Mouse (Mus musculus) myocyte (in vitro differentiated cells): Measurements from ENCODE around the gene Rps6kc1. TPM values are rescaled to one million over a fixed set of nuclear protein-coding genes. Genes with fewer than 3 reads are reported as not detected.

Experiments
- H3K27me3 ChIP-seq: one replicate; pipeline ENCODE4 v1.6.1; 2011; ENCODE audit not compliant: control insufficient read depth, insufficient read depth, insufficient read length
- H3K36me3 ChIP-seq: one replicate; pipeline ENCODE4 v1.6.1; 2011; ENCODE audit not compliant: control insufficient read depth, insufficient read depth
- H3K4me2 ChIP-seq: one replicate; pipeline ENCODE4 v1.6.1; 2011; ENCODE audit warnings: low read depth, control low read depth
- H3K4me3 ChIP-seq: one replicate; pipeline ENCODE4 v1.5.1; 2011; ENCODE audit warnings: mild to moderate bottlenecking, control low read depth, moderate library complexity
- H3K79me2 ChIP-seq: one replicate; pipeline ENCODE4 v1.6.1; 2011; ENCODE audit not compliant: control insufficient read depth, insufficient read depth
- H3ac ChIP-seq: one replicate; pipeline ENCODE4 v1.6.1; 2011; ENCODE audit not compliant: control insufficient read depth, insufficient read length
- CEBPB ChIP-seq: IDR thresholded peaks from 2 replicates; pipeline ENCODE4 v1.6.1; 2011; ENCODE audit warnings: mild to moderate bottlenecking, moderate library complexity; ENCODE audit not compliant: poor library complexity, insufficient read depth, severe bottlenecking
- E2F4 ChIP-seq: IDR thresholded peaks from one replicate; pipeline ENCODE4 v1.6.1; 2011; ENCODE audit warnings: mild to moderate bottlenecking, control low read depth, moderate library complexity; ENCODE audit not compliant: insufficient read depth
- MAX ChIP-seq: IDR thresholded peaks from one replicate; pipeline ENCODE4 v1.6.1; 2011; ENCODE audit warnings: low read depth, mild to moderate bottlenecking, control low read depth
- MYOD1 ChIP-seq, 3 experiments: IDR thresholded peaks; one replicate each; pipeline ENCODE4 v1.6.1; 2011; ENCODE audit warnings: control low read depth in 2 of 3, low read depth in 2 of 3, mild to moderate bottlenecking in 2 of 3, moderate library complexity in 1 of 3; ENCODE audit not compliant: insufficient read length in 2 of 3, control insufficient read depth in 1 of 3
- MYOG ChIP-seq, 3 experiments: IDR thresholded peaks; one replicate each; pipeline ENCODE4 v1.6.1; 2011; ENCODE audit warnings: control low read depth in 2 of 3, low read depth in 2 of 3, mild to moderate bottlenecking in 2 of 3; ENCODE audit not compliant: insufficient read length in 2 of 3, control insufficient read depth in 1 of 3, insufficient read depth in 1 of 3
- POLR2A ChIP-seq: IDR thresholded peaks from one replicate; pipeline ENCODE4 v1.6.1; 2011; ENCODE audit warnings: low read depth, mild to moderate bottlenecking, control low read depth, moderate library complexity; ENCODE audit not compliant: insufficient read length
- POLR2AphosphoS2 ChIP-seq: IDR thresholded peaks from one replicate; pipeline ENCODE4 v1.6.1; 2011; ENCODE audit warnings: low read depth, control low read depth; ENCODE audit not compliant: insufficient read length
- REST ChIP-seq: IDR thresholded peaks from one replicate; pipeline ENCODE4 v1.6.1; 2011; ENCODE audit warnings: mild to moderate bottlenecking, control low read depth, moderate library complexity; ENCODE audit not compliant: insufficient read depth, insufficient read length
- SRF ChIP-seq: IDR thresholded peaks from one replicate; pipeline ENCODE4 v1.6.1; 2011; ENCODE audit warnings: low read depth; ENCODE audit not compliant: control insufficient read depth, insufficient read length
- TCF12 ChIP-seq: IDR thresholded peaks from one replicate; pipeline ENCODE4 v1.6.1; 2011; ENCODE audit warnings: mild to moderate bottlenecking, control low read depth; ENCODE audit not compliant: poor library complexity, insufficient read depth, severe bottlenecking
- TCF3 ChIP-seq: IDR thresholded peaks from one replicate; pipeline ENCODE4 v1.6.1; 2011; ENCODE audit warnings: low read depth, control low read depth; ENCODE audit not compliant: insufficient read length
- USF1 ChIP-seq: IDR thresholded peaks from one replicate; pipeline ENCODE4 v1.6.1; 2011; ENCODE audit warnings: low read depth, mild to moderate bottlenecking, control low read depth, moderate library complexity
- polyA plus RNA-seq: library from polyadenylated mRNA; unstranded; fragments of >200 nt; fragmentation: generic; extraction: Trizol; gene quantifications from one replicate; pipeline ENCODE4 v1.2.1, GENCODE M21; 2012; ENCODE audit warnings: missing spikeins

Rps6kc1 gene
- polyA plus RNA-seq, 1 experiment = 18.9 TPM

GRCm38 (mm10) chr1:190768307-190768706 lies 143.3 kb downstream of the Rps6kc1 start:
- no peak overlapping the region for H3ac ChIP-seq
- no peaks in the 10 kb centered on the region for H3K36me3 ChIP-seq
- no peak overlapping the region for H3K4me2 ChIP-seq
- H3K27me3 ChIP-seq = no peaks in the 10 kb centered on the region
- H3K79me2 ChIP-seq = no peaks in the 10 kb centered on the region
- H3K4me3 ChIP-seq = no peak overlapping the region
- TF ChIP-seq MYOD1 (IDR thresholded peaks at IDR 0.05; ENCODE audit: control insufficient read depth in 1 of 3, insufficient read length in 2 of 3, low read depth in 2 of 3) (no peak), CEBPB (no peak), MYOG (IDR thresholded peaks at IDR 0.05; ENCODE audit: control insufficient read depth in 1 of 3, insufficient read depth in 1 of 3, insufficient read length in 2 of 3, low read depth in 2 of 3) (no peak), MAX (no peak), TCF3 (no peak), TCF12 (no peak), POLR2AphosphoS2 (no peak), E2F4 (no peak), USF1 (no peak), POLR2A (no peak), REST (no peak), SRF (no peak)

- H3K27me3 ChIP-seq = peaks cover 5% of the 10 kb centered on the region
- no peaks in the 10 kb centered on the region for H3K79me2 ChIP-seq
- H3ac ChIP-seq = no peak overlapping the region
- H3K4me3 ChIP-seq = no peak overlapping the region
- TF ChIP-seq TCF3 (no peak), MYOG (IDR thresholded peaks at IDR 0.05; ENCODE audit: control insufficient read depth in 1 of 3, insufficient read depth in 1 of 3, insufficient read length in 2 of 3, low read depth in 2 of 3) (no peak), TCF12 (no peak), MAX (no peak), E2F4 (no peak), MYOD1 (IDR thresholded peaks at IDR 0.05; ENCODE audit: control insufficient read depth in 1 of 3, insufficient read length in 2 of 3, low read depth in 2 of 3) (no peak), CEBPB (no peak), POLR2AphosphoS2 (no peak), SRF (no peak), REST (no peak), USF1 (no peak), POLR2A (no peak)
- no peaks in the 10 kb centered on the region for H3K36me3 ChIP-seq
- no peak overlapping the region for H3K4me2 ChIP-seq
Observed at GRCm38 (mm10) chr1:190767621-190768020, 143.9 kb downstream of the Rps6kc1 start.

- H3K27me3 ChIP-seq = peaks cover 12% of the 10 kb centered on the region
- no peak for TF ChIP-seq MYOG (IDR thresholded peaks at IDR 0.05; ENCODE audit: control insufficient read depth in 1 of 3, insufficient read depth in 1 of 3, insufficient read length in 2 of 3, low read depth in 2 of 3)
- no peak for TF ChIP-seq TCF3
- no peak overlapping the region for H3ac ChIP-seq
- no peaks in the 10 kb centered on the region for H3K36me3 ChIP-seq
- no peak overlapping the region for H3K4me2 ChIP-seq
- H3K4me3 ChIP-seq = no peak overlapping the region
- no peaks in the 10 kb centered on the region for H3K79me2 ChIP-seq
Observed at GRCm38 (mm10) chr1:190766800-190767199, 144.8 kb downstream of the Rps6kc1 start.

- no peaks in the 10 kb centered on the region for H3K79me2 ChIP-seq
- H3K27me3 ChIP-seq = peaks cover 12% of the 10 kb centered on the region
- H3ac ChIP-seq = no peak overlapping the region
- no peak overlapping the region for H3K4me2 ChIP-seq
- no peaks in the 10 kb centered on the region for H3K36me3 ChIP-seq
- H3K4me3 ChIP-seq = no peak overlapping the region
- no peak for TF ChIP-seq POLR2AphosphoS2
- no peak for TF ChIP-seq TCF12
- no peak for TF ChIP-seq SRF
- TF ChIP-seq REST = no peak
- TF ChIP-seq MAX = no peak
- no peak for TF ChIP-seq E2F4
- TF ChIP-seq CEBPB = no peak
- no peak for TF ChIP-seq TCF3
- no peak for TF ChIP-seq POLR2A
- no peak for TF ChIP-seq MYOD1 (IDR thresholded peaks at IDR 0.05; ENCODE audit: control insufficient read depth in 1 of 3, insufficient read length in 2 of 3, low read depth in 2 of 3)
- TF ChIP-seq MYOG (IDR thresholded peaks at IDR 0.05; ENCODE audit: control insufficient read depth in 1 of 3, insufficient read depth in 1 of 3, insufficient read length in 2 of 3, low read depth in 2 of 3) = no peak
- no peak for TF ChIP-seq USF1
Observed at GRCm38 (mm10) chr1:190763756-190764155, 147.8 kb downstream of the Rps6kc1 start.

- H3ac ChIP-seq = no peak overlapping the region
- H3K27me3 ChIP-seq = peaks cover 12% of the 10 kb centered on the region
- H3K4me2 ChIP-seq = no peak overlapping the region
- H3K36me3 ChIP-seq = no peaks in the 10 kb centered on the region
- TF ChIP-seq MYOD1 (IDR thresholded peaks at IDR 0.05; ENCODE audit: control insufficient read depth in 1 of 3, insufficient read length in 2 of 3, low read depth in 2 of 3) (no peak), MYOG (IDR thresholded peaks at IDR 0.05; ENCODE audit: control insufficient read depth in 1 of 3, insufficient read depth in 1 of 3, insufficient read length in 2 of 3, low read depth in 2 of 3) (no peak), POLR2AphosphoS2 (no peak), POLR2A (no peak), E2F4 (no peak), REST (no peak), TCF3 (no peak), MAX (no peak), TCF12 (no peak), CEBPB (no peak), SRF (no peak), USF1 (no peak)
- H3K79me2 ChIP-seq = no peaks in the 10 kb centered on the region
- H3K4me3 ChIP-seq = no peak overlapping the region
Observed at GRCm38 (mm10) chr1:190761786-190762185, 149.8 kb downstream of the Rps6kc1 start.
